Mouse (Mus musculus) CH12.LX (cell line): ENCODE data around the gene Ndufv3. TPM values are rescaled to one million over a fixed set of nuclear protein-coding genes. Genes with fewer than 3 reads are reported as not detected.

Experiments used
- DNase-seq: peaks from one replicate; pipeline ENCODE4 v3.0.0-alpha.2; 2013; ENCODE audit errors: extremely low read depth
- H3K27ac ChIP-seq: 2 replicates; pipeline ENCODE4 v1.5.1; 2012; ENCODE audit warnings: low read depth, mild to moderate bottlenecking, control low read depth, moderate library complexity; ENCODE audit not compliant: insufficient read depth
- H3K27me3 ChIP-seq: replicated peaks from 2 replicates; pipeline ENCODE3; 2012; ENCODE audit warnings: inconsistent platforms
- H3K36me3 ChIP-seq, 2 experiments: replicated peaks in 1 of 2; 2 replicates each; pipeline versions ENCODE3 to v1.6.1; 2012; ENCODE audit warnings: inconsistent platforms in 1 of 2, low read length in 1 of 2, mild to moderate bottlenecking in 1 of 2, mixed read lengths in 1 of 2, moderate library complexity in 1 of 2; ENCODE audit not compliant: control insufficient read depth in 1 of 2, insufficient read depth in 1 of 2
- H3K4me1 ChIP-seq, 2 experiments: 2 replicates each; pipeline ENCODE4 v1.6.1; 2012; ENCODE audit warnings: inconsistent platforms in 1 of 2, moderate library complexity in 1 of 2; ENCODE audit not compliant: insufficient read depth in 2 of 2, control insufficient read depth in 1 of 2
- H3K4me2 ChIP-seq: 2 replicates; pipeline ENCODE4 v1.6.1; 2012; ENCODE audit warnings: low read depth, mild to moderate bottlenecking, control low read depth; ENCODE audit not compliant: poor library complexity, insufficient read depth, severe bottlenecking
- H3K4me3 ChIP-seq, 3 experiments: fragments of 150-350 bp in 1 of 3; sonication (generic) in 1 of 3; replicated peaks in 1 of 3; 2 replicates each; pipeline versions ENCODE3 to v1.5.1; 2011 to 2012; ENCODE audit warnings: low read depth in 2 of 3, low read length in 2 of 3, mild to moderate bottlenecking in 2 of 3, moderate library complexity in 2 of 3, control low read depth in 1 of 3, improper control_type of control experiment in 1 of 3, inconsistent platforms in 1 of 3, mixed read lengths in 1 of 3; ENCODE audit not compliant: poor library complexity in 1 of 3
- H3K79me2 ChIP-seq: replicated peaks from 2 replicates; pipeline ENCODE4 v1.6.1; 2012; ENCODE audit warnings: mild to moderate bottlenecking, moderate library complexity; ENCODE audit not compliant: control insufficient read depth, poor library complexity, insufficient read depth, severe bottlenecking; ENCODE audit errors: extremely low read depth
- H3K9ac ChIP-seq: 2 replicates; pipeline ENCODE4 v1.6.1; 2012; ENCODE audit warnings: low read depth, mild to moderate bottlenecking, control low read depth, moderate library complexity; ENCODE audit not compliant: insufficient read depth
- H3K9me3 ChIP-seq: replicated peaks from 2 replicates; pipeline ENCODE3; 2012; ENCODE audit warnings: low read length, inconsistent platforms, mixed read lengths
- BHLHE40 ChIP-seq: IDR thresholded peaks from 2 replicates; pipeline ENCODE4 v1.6.1; 2011; ENCODE audit warnings: mild to moderate bottlenecking, low read depth, low read length, improper control_type of control experiment
- CHD2 ChIP-seq: IDR thresholded peaks from 2 replicates; pipeline ENCODE4 v1.6.1; 2011; ENCODE audit warnings: low read length, improper control_type of control experiment
- E2F4 ChIP-seq: IDR thresholded peaks from 2 replicates; pipeline ENCODE4 v1.6.1; 2011; ENCODE audit warnings: low read depth, low read length, improper control_type of control experiment; ENCODE audit not compliant: insufficient replicate concordance
- IRF4 ChIP-seq: IDR thresholded peaks from 2 replicates; pipeline ENCODE4 v1.6.1; 2014; ENCODE audit warnings: low read depth, mild to moderate bottlenecking, inconsistent platforms, low read length, improper control_type of control experiment
- JUND ChIP-seq: conservative IDR thresholded peaks from 2 replicates; pipeline ENCODE4 v1.6.1; 2011; ENCODE audit warnings: low read depth, low read length, improper control_type of control experiment
- KAT2A ChIP-seq: IDR thresholded peaks from 2 replicates; pipeline ENCODE4 v1.6.1; 2012; ENCODE audit warnings: low read length, improper control_type of control experiment, inconsistent platforms; ENCODE audit not compliant: insufficient replicate concordance
- MAFK ChIP-seq: IDR thresholded peaks from 2 replicates; pipeline ENCODE4 v1.6.1; 2011; ENCODE audit warnings: low read length, improper control_type of control experiment; ENCODE audit not compliant: insufficient replicate concordance
- MAX ChIP-seq: IDR thresholded peaks from 2 replicates; pipeline ENCODE4 v1.6.1; 2011; ENCODE audit warnings: low read length, improper control_type of control experiment
- MAZ ChIP-seq: IDR thresholded peaks from 2 replicates; pipeline ENCODE4 v1.6.1; 2012; ENCODE audit warnings: low read depth, mild to moderate bottlenecking, inconsistent platforms, low read length, improper control_type of control experiment, moderate library complexity
- MEF2A ChIP-seq: IDR thresholded peaks from 2 replicates; pipeline ENCODE4 v1.6.1; 2014; ENCODE audit warnings: low read depth, mild to moderate bottlenecking, inconsistent platforms, low read length, improper control_type of control experiment, borderline replicate concordance
- MXI1 ChIP-seq: IDR thresholded peaks from 2 replicates; pipeline ENCODE4 v1.6.1; 2011; ENCODE audit warnings: mild to moderate bottlenecking, low read depth, low read length, improper control_type of control experiment
- NRF1 ChIP-seq: IDR thresholded peaks from 2 replicates; pipeline ENCODE4 v1.6.1; 2014; ENCODE audit warnings: low read depth, mild to moderate bottlenecking, inconsistent platforms, low read length, improper control_type of control experiment, moderate library complexity
- POLR2A ChIP-seq: IDR thresholded peaks from 2 replicates; pipeline ENCODE4 v1.6.1; 2011; ENCODE audit warnings: low read depth, mild to moderate bottlenecking, improper control_type of control experiment, low read length
- POLR2AphosphoS2 ChIP-seq: IDR thresholded peaks from 2 replicates; pipeline ENCODE4 v1.6.1; 2011; ENCODE audit warnings: low read depth, low read length, improper control_type of control experiment
- RAD21 ChIP-seq: IDR thresholded peaks from 2 replicates; pipeline ENCODE4 v1.6.1; 2011; ENCODE audit warnings: low read depth, mild to moderate bottlenecking, low read length, improper control_type of control experiment, moderate library complexity
- RCOR1 ChIP-seq: conservative IDR thresholded peaks from 2 replicates; pipeline ENCODE4 v1.6.1; 2012; ENCODE audit warnings: low read depth, mild to moderate bottlenecking, inconsistent platforms, low read length, improper control_type of control experiment
- SIN3A ChIP-seq: IDR thresholded peaks from 2 replicates; pipeline ENCODE4 v1.6.1; 2012; ENCODE audit warnings: low read length, improper control_type of control experiment, inconsistent platforms
- SMC3 ChIP-seq: IDR thresholded peaks from 2 replicates; pipeline ENCODE4 v1.6.1; 2011; ENCODE audit warnings: low read depth, low read length, improper control_type of control experiment
- TBP ChIP-seq: conservative IDR thresholded peaks from 2 replicates; pipeline ENCODE4 v1.6.1; 2011; ENCODE audit warnings: low read depth, low read length, improper control_type of control experiment
- TCF12 ChIP-seq: IDR thresholded peaks from 2 replicates; pipeline ENCODE4 v1.6.1; 2014; ENCODE audit warnings: low read depth, mild to moderate bottlenecking, inconsistent platforms, low read length, improper control_type of control experiment
- UBTF ChIP-seq: IDR thresholded peaks from 2 replicates; pipeline ENCODE4 v1.6.1; 2012; ENCODE audit warnings: low read depth, mild to moderate bottlenecking, inconsistent platforms, low read length, improper control_type of control experiment, moderate library complexity
- USF1 ChIP-seq: IDR thresholded peaks from 2 replicates; pipeline ENCODE4 v1.6.1; 2014; ENCODE audit warnings: low read depth, mild to moderate bottlenecking, inconsistent platforms, low read length, improper control_type of control experiment
- ZC3H11A ChIP-seq: IDR thresholded peaks from 2 replicates; pipeline ENCODE4 v1.6.1; 2012; ENCODE audit warnings: low read depth, mild to moderate bottlenecking, inconsistent platforms, low read length, improper control_type of control experiment
- ZNF384 ChIP-seq: IDR thresholded peaks from 2 replicates; pipeline ENCODE4 v1.6.1; 2012; ENCODE audit warnings: low read depth, low read length, improper control_type of control experiment, inconsistent platforms
- dilution Hi-C: fragments of 300-500 bp; cut with MboI; formaldehyde crosslinking; loops from 2 replicates; pipeline ENCODE4 v1.14.3; 2020; ENCODE audit warnings: low sequenced_read_pairs; ENCODE audit not compliant: extremely low pct_unique_long_range_greater_than_20kb, extremely low pct_ligation_motif_present
- in situ Hi-C: fragments of 300-500 bp; cut with MboI; formaldehyde crosslinking; loops from 3 replicates; pipeline ENCODE4 v1.14.3; 2019; ENCODE audit warnings: low sequenced_read_pairs, low pct_ligation_motif_present, low pct_unique_long_range_greater_than_20kb, mixed read lengths
- polyA plus RNA-seq: library from polyadenylated mRNA; unstranded; fragments of >175 nt; gene quantifications from 2 replicates; pipeline ENCODE4 v1.2.1, GENCODE M21; 2012; ENCODE audit warnings: low read depth; ENCODE audit not compliant: insufficient read length
- total RNA-seq, 2 experiments: library from RNA; depleted of rRNA; stranded (reverse); fragments of 300-350 nt in 1 of 2; fragments of >200 nt in 1 of 2; gene quantifications; 2 replicates each; pipeline ENCODE4 v1.2.3; 2012 to 2014

Ndufv3 gene
- total and polyA plus RNA-seq, 3 experiments = 292 to 409 (median 298) TPM

GRCm38 (mm10) chr17:31541460-31541831 is 21.5 kb downstream of the Ndufv3 start:
- no peak overlapping the region for H3K9ac ChIP-seq
- TF ChIP-seq ZNF384 (no peak), CHD2 (no peak), MAFK (no peak), MEF2A (no peak), SIN3A (no peak), E2F4 (no peak)
- H3K27me3 ChIP-seq = no peaks in the 10 kb centered on the region
- H3K36me3 ChIP-seq = peaks cover 0 to 38% of the 10 kb centered on the region in 2 experiments
- H3K27ac ChIP-seq = no peak overlapping the region
- no peak for DNase-seq
- in situ Hi-C loops = no loop called here
- H3K4me2 ChIP-seq = no peak overlapping the region
- no peaks in the 10 kb centered on the region for H3K9me3 ChIP-seq
- H3K4me3 ChIP-seq = no peak overlapping the region
- no peaks in the 10 kb centered on the region for H3K4me1 ChIP-seq
- dilution Hi-C loops = no loop called here
- no peaks in the 10 kb centered on the region for H3K79me2 ChIP-seq

DNA sequence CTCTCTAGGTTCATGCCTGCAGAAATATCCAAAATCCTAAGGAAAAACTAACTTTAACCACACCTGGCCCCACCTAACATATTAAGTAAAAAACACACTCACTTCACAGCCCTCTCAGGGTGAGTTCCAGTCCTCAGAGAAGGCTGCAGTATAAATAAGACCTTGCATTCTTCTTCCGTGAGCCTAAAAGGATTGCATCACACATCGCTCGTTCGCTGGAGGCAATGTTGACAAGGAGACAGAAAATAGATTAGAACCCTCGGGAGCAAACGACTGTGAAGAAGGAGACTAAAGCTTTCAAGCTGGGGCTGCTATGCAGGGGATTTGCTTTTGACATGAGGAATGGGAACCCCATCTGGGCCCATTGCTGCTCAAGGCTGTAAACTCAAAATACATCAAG is 23.7 kb downstream of the Ndufv3 start:
- Histone ChIP-seq H3K36me3 (peaks cover 0 to 32% of the 10 kb centered on the region in 2 experiments), H3K9ac (no peak overlapping the region), H3K4me2 (no peak overlapping the region), H3K9me3 (no peaks in the 10 kb centered on the region), H3K4me1 (no peaks in the 10 kb centered on the region), H3K79me2 (no peaks in the 10 kb centered on the region), H3K27ac (no peak overlapping the region), H3K27me3 (no peaks in the 10 kb centered on the region), H3K4me3 (no peak overlapping the region)
- TF ChIP-seq IRF4 (no peak), MXI1 (no peak), KAT2A (no peak), USF1 (no peak), SMC3 (no peak), JUND (no peak), TCF12 (no peak), SIN3A (no peak), NRF1 (no peak), POLR2AphosphoS2 (no peak), MAX (no peak), BHLHE40 (no peak), POLR2A (no peak), RAD21 (no peak), ZC3H11A (no peak), RCOR1 (no peak), TBP (no peak), UBTF (no peak), MAZ (no peak), ZNF384 (no peak)
- dilution Hi-C loops = no loop called here
- no peak for DNase-seq
- in situ Hi-C loops = no loop called here
